Mouse (Mus musculus) gastrocnemius, postnatal 36 days (tissue): Measurements from ENCODE around the gene Atp2a1. TPM values are rescaled to one million over a fixed set of nuclear protein-coding genes. Genes with fewer than 3 reads are reported as not detected.
"Not testable (repeated sequence)": the region's sequence is repeated elsewhere in the genome, so short reads cannot be mapped to it uniquely, and the experiment has no call there.

Experiments
- DNase-seq, 2 experiments: peaks; one replicate each; pipeline ENCODE4 v3.0.0; 2022
- intact Hi-C: fragments of 180-260 bp; cut with DNase I; formaldehyde crosslinking; loops from one replicate; pipeline ENCODE4 v1.15.1; 2025
- total RNA-seq, 2 experiments: library from RNA; stranded (reverse); gene quantifications; 2 replicates each; pipeline ENCODE4 v1.2.3; 2021

Atp2a1 gene
- total RNA-seq, 2 experiments from 2014 or later, result 23,125 to 24,213 TPM

DNA sequence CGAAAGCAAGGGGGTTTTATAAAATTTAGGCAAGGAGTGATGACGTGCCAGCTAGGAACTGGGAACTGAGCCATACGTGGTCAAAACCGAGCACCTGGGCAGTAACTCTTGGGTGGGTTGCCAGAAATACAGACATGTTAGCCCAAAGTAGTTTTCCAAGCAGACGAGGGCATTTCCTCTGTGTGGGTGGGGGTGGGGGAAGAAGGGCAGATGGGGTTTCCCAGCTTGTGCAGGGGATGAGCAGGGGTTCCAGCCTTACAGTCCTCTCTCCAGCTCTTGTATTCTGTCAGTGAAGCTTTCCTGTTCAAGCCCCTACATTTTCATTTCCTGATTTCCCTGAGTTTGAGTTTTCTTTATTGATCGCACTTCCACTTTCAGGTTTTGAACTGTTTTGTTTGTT lies 38.7 kb downstream of the Atp2a1 start:
- intact Hi-C loops, result no loop called here

DNA sequence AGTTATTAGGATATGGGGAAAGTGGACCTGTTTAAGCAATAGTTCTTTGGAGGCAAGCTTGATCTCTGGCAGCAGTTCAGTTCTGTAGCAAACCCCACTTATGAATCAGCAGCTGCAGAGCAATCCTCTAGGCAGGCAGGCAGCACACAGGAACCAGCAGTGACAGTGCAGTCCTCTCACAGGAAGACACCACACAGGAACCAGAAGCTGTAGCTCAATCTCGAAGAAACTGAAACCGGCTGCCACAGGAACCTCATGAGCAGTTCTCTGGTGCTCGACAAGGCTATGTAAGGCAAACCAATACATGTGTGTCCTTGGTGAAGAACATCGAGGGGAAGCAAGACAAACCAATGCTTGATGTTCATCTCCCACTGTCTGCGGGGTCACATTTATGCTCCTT lies 41.2 kb downstream of the Atp2a1 start:
- no peak for DNase-seq
- intact Hi-C loops, result no loop called here

More for the DNA sequence above, 38.7 kb downstream of the Atp2a1 start:
- no peak for DNase-seq

DNA sequence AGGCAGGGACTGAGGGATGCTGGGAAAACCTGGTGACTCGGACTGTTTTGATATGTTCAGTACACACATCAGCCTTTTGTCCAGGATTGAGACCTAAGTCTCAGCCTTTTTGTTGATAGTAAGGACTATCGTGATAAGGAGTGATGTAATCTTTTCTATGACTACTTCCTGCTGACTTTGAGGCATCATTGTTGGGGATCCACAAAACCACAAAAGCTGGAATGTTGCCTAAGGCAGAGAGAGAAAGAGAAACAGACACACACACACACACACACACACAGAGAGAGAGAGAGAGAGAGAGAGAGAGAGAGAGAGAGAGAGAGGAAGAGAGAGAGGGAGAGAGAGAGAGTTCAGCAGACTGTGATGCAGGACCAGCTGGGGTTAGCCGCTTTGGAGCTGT lies 44.4 kb downstream of the Atp2a1 start:
- no peak for DNase-seq
- intact Hi-C loops, result no loop called here

DNA sequence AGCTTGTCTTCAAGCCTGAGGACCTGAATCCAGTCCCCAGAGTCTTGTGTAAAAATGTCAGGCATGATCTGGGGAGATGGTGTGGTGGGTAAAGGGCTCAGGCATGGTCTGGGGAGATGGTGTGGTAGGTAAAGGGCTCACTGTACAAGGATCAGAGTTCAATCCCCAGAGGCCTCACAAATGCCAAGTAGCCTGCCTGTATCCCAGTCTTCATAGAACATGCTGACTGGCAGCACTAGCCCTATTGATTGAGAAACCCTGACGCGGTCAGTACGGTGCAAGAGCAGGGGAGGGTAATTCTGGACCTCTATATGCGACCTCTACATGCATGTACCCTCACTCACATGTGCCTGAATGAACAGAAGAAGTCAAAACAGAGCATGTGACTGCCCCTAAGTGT lies 45.3 kb downstream of the Atp2a1 start:
- intact Hi-C loops, result no loop called here
- no peak for DNase-seq

DNA sequence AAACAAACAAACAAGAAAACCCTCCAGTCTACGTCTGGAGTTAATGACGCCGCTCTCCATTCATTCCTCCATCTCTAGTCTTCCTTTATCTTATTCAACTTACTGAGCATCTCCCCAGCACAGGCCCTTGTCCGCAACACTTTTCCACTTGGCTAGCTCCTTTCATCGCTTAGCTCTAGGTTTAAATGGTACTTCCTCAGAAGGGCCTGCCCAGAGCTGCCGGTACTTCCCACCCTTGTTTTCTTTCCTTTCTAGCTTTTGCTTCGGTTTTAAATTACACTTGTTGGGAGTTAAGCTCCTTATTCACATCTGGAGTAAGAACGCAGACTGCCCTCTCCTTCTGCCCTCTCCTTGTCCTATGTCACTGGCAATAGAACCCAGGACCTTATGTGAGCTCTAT lies 45.9 kb downstream of the Atp2a1 start:
- no peak for DNase-seq
- intact Hi-C loops, result no loop called here

DNA sequence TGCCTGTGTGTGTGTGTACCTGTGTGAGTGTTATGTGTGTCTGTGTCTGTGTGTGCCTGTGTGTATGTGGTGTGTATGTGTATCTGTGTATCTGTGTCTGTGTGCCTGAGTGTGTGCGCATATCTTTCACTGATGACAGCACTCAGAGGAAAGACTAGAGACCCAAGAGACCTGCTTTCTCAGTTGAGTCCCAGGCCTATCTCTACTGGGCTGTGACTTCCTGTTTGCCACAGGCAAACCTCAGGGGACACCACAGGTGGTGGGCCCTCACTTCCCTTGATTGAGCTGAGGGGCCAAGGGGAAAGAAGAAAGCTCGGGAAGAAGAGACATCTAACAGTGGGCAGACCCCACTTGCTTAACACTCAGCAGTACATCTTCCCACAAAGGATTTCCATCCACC lies 46.3 kb downstream of the Atp2a1 start:
- intact Hi-C loops, result no loop called here
- no peak for DNase-seq

DNA sequence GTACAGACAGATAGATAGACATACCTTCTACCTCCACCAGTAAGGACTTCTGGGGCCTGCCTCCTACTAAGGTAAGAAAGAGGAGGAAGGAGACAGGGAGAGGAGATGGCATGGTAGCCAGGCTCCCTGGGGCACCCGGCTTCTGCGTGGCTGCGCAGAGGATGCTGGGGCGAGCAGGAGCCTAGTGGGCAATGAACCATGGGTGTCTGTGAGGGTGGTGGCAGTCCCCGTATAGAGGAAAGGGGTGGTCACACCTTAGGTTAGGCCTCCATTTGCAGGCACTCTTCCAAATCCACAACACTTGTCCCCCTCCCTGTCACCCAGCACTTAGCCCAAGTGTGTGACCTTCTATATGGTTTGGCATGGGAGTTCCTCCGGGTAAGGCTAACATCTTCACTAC lies 48.2 kb downstream of the Atp2a1 start, which contains the start of gene Cd19:
Gene Cd19, minus strand, starts transcription at position 165 of the 400 bp plus-strand sequence.
- intact Hi-C loops, result no loop called here

DNA sequence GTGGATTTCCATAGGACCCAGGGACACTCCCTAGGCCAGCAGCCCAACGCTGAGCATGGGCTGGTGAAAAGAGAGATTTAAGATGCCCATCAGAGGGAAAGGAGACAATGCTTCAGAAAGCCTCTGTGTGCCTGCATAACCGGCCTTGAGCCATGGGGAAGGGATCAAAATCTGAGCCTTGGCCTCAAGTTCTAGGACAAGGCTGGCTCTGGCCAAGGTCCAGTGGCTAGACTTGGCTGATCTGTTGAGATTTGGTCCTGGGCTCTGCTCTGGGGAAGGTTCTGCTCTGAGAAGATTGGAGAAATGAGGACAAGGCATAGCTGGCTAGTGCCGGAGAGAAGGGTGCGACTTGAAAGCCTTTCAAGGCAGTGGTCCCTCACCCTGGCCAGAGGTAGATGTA lies 51.8 kb downstream of the Atp2a1 start:
- DNase-seq, result no peak
- intact Hi-C loops, result no loop called here

More for the DNA sequence above, 48.2 kb downstream of the Atp2a1 start, which contains the start of gene Cd19:
- no peak for DNase-seq

DNA sequence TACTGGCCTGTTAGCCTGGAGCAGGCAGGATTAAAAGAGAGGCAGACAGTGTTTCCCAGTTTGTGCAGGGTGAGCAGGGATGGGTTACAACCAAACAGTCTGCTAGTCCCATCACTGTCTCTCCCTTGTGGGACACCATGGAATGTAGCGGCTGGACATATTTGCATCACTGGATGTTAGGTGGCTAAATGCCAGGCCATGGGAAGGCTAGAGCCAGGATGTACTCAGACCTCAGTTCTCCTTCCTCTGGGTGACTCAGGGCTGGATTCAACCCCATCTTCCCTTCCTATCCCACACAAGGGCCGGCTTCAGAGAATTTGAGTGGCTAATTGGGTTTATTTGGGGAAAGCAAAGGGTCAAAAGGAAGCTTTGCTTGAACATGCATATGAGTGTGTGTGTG lies 54.2 kb downstream of the Atp2a1 start:
- DNase-seq, result no peak
- intact Hi-C loops, result no loop called here

DNA sequence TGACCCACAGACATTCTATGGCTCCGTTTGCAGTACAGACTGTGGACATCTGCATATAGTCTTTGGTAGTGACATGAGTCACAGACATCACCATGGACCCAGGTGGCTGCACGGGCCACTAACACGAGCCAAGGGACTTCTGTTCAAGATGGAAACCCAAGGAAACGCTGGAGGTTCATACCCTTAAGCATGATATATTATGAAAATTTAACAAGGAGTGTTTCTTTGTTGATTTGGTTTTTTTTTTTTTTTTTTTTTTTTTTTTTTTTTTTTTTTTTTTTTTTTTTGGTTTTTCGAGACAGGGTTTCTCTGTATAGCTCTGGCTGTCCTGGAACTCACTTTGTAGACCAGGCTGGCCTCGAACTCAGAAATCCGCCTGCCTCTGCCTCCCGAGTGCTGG lies 60.4 kb downstream of the Atp2a1 start:
- DNase-seq, intact Hi-C loops: not testable (repeated sequence)

DNA sequence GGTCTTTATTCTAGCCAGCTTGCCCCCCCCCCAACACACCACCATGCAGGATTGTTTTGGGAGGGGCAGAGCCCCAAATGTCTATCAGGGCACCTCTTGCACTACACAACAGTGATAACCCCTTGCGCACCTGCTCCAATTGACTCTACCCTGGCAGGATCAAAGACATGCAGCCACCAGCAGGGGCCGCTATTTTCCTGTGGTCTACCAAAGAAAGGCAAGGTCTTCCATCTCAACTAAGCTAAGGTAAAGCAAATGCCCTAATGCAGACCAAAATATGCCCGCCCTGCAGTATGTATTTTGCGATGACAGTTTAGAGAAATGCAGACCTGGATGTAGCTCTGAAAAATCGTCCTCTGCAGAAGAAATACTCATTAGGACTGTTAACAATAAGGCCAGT lies 63.4 kb downstream of the Atp2a1 start:
- peak; percentile 65 to 80 for DNase-seq
- intact Hi-C loops, result loop anchor here (2.0 kb wide), 1 partner anchor 129 kb away; no protein-coding TSS in a partner anchor

DNA sequence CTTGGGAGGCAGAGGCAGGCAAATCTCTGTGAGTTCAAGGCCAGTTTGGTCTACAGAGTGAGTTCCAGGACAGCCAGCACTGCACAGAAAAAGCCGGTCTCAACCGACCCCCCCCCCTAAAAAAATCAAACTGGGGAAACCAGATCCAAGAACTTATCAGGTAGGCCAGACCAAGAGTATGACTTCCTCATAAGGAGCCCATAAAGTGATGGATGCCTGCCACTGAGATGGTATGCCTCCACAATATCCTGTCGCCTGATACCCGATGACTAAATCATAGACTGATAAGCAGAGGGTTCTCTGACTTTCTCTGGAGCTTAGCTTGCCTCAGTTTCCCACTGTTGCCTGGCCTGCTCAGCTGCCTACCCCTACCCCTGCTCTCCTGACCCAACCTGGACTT lies 65.1 kb downstream of the Atp2a1 start:
- DNase-seq, result no peak
- intact Hi-C loops, result loop anchor here (2.0 kb wide), 1 partner anchor 131 kb away; no protein-coding TSS in a partner anchor

DNA sequence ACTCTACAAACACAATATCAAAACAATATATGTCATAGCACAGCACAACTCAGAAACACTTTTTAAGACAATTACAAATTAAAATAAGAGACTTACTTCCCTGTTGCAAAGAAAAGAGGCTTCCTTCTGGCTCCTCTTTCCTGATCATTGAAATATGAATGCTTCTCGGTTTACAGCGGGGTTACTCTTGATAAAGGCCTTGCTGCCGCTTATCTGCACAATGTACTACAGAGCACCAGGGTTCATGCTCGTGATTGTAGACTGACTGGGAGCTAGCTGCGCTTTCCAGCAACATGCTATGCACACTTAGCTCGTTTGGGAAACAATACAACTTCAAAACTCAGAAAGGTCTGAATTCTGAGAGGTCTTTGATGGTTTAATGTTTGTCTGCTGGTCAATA lies 65.7 kb downstream of the Atp2a1 start:
- no peak for DNase-seq
- intact Hi-C loops, result no loop called here

DNA sequence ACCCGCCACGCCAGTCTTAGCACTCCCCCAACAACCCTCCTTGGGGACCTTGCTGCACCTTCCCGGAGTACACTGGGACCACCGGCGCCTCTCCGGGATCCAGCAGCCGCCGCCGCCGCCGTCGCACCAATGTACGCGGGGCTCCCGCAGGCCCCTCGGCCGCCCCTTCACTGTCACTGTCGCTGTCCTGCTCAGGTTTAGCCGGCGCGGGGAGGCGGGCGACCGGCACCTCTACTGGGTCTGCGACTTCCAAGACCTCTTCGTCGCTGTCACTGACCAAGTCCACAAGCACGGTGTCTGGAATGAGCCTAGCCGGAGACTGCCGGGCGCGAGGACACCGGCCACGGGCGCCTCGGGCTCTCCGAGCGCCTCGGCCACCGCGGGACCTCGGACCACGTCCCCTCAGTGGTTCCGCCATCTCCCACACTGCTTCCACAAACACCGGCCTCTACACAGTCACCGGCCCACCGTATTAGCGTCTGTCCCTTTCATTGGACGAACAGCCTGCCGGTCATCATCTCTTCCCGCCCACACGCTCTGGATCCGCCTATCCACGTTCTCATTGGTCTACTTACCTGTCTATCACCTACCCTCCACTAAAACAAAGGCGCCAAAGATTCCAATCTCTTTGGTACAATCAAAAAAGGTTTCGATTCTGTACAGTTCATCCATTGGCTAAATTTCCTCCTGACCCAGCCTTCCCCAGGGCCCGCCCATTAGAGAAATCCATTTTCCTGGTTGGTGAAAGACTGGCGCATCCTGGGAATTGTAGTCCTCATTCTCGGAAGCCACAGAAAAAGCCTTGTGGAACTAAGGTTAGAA lies 66.4 kb downstream of the Atp2a1 start, which contains the start of gene Nfatc2ip:
Gene Nfatc2ip, minus strand, starts transcription at position 440 of the 822 bp plus-strand sequence.
- intact Hi-C loops, result no loop called here

More for the DNA sequence above, 66.4 kb downstream of the Atp2a1 start, which contains the start of gene Nfatc2ip:
- peak; percentile 85 to 98 for DNase-seq

Other genes with a start within 250 kb of the Atp2a1 start
- gene Sbk1, start 190.5 kb downstream of the Atp2a1 start, total RNA-seq, result 10 to 100 TPM; 18.4 to 24.0 TPM
- 1 to 10 TPM in 1 of 2 experiments, under 1 TPM in 1; 0.27 to 2.4 TPM for gene Lat, start 93.5 kb downstream of the Atp2a1 start, total RNA-seq
- gene Spns1, start 85.7 kb downstream of the Atp2a1 start, total RNA-seq, result 10 to 100 TPM; 24.7 to 29.0 TPM
- 1 to 10 TPM; 2.2 to 3.5 TPM for gene Nfatc2ip, start 66.4 kb downstream of the Atp2a1 start, total RNA-seq
- gene Cd19, start 48.2 kb downstream of the Atp2a1 start, total RNA-seq, result not detected
- 10 to 100 TPM; 13.8 to 14.0 TPM for gene Rabep2, start 34.3 kb downstream of the Atp2a1 start, total RNA-seq
- 10 to 100 TPM; 36.8 to 43.4 TPM for gene Sh2b1, start 12.3 kb upstream of the Atp2a1 start, total RNA-seq
- gene Tufm, start 24.3 kb upstream of the Atp2a1 start, total RNA-seq, result 100 to 1,000 TPM; 122 to 145 TPM
- gene Atxn2l, start 40.3 kb upstream of the Atp2a1 start, total RNA-seq, result 10 to 100 TPM; 25.8 to 29.9 TPM
- gene Eif3c, start 103.3 kb upstream of the Atp2a1 start, total RNA-seq, result 100 to 1,000 TPM; 129 to 154 TPM
- under 1 TPM; 0.44 to 0.46 TPM for gene Apobr, start 121.8 kb upstream of the Atp2a1 start, total RNA-seq
- gene Cln3, start 122.7 kb upstream of the Atp2a1 start, total RNA-seq, result 10 to 100 TPM; 10.7 to 11.0 TPM
- gene Il27, start 131.8 kb upstream of the Atp2a1 start, total RNA-seq, result not detected
- gene Nupr1, start 167.8 kb upstream of the Atp2a1 start, total RNA-seq, result 10 to 100 TPM in 1 of 2 experiments, 1 to 10 TPM in 1; 8.5 to 11.9 TPM
- 10 to 100 TPM; 29.3 to 33.2 TPM for gene Sgf29, start 186.2 kb upstream of the Atp2a1 start, total RNA-seq
- gene Sult1a1, start 213.3 kb upstream of the Atp2a1 start, total RNA-seq, result 10 to 100 TPM; 15.7 to 21.0 TPM
- gene Bola2, start 232.3 kb upstream of the Atp2a1 start, total RNA-seq, result 10 to 100 TPM; 29.9 to 36.8 TPM
- gene Slx1b, start 232.7 kb upstream of the Atp2a1 start, total RNA-seq, result 1 to 10 TPM; 2.1 to 3.6 TPM
- 1 to 10 TPM; 2.6 to 5.2 TPM for gene Coro1a, start 244.7 kb upstream of the Atp2a1 start, total RNA-seq